ENCODE assay signal across 21 mouse cellular contexts in the genomic region with DNA sequence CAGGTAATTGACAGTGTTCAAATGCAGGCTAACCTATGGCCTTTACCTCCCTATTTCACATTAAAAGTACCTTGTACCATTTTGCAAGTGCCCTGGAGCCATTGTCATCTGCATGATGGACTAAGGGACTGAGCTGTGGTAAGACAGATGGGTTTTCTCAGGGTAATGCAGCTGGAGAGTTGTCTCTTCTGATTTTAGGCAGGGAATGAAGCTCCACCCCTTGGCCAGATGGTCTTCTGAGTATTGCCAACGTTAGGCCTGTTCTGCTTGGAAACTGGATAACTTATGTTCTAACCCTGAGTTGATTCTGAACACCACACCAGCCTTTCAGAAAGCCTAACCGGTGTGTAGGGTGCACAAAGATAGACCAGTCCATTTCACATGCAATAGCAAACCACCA.
"Had no signal": no experiment of that assay in that cellular context is flagged by ENCODE, and none has a peak within 500 bp of the region (broad histone marks: within the 10 kb centered on the region; RNA-seq: fewer than 3 reads in every experiment).

No protein-coding gene starts in this region.

- H3K4me1 ChIP-seq: limb, embryonic 12.5 days; limb, embryonic 15.5 days; liver, embryonic 12.5 days; liver, embryonic 15.5 days; lung, embryonic 15.5 days had no signal

- H3K4me3 ChIP-seq: limb, embryonic 12.5 days; limb, embryonic 15.5 days; liver, embryonic 12.5 days; liver, embryonic 15.5 days; lung, embryonic 15.5 days; midbrain, embryonic 12.5 days; myocyte; neural tube, embryonic 13.5 days; stomach, embryonic 15.5 days had no signal

- H3K36me3 ChIP-seq: limb, embryonic 12.5 days; limb, embryonic 15.5 days; liver, embryonic 12.5 days; liver, embryonic 15.5 days; lung, embryonic 15.5 days; midbrain, embryonic 12.5 days; neural tube, embryonic 13.5 days; stomach, embryonic 15.5 days had no signal

- ATAC-seq: intestine, embryonic 16.5 days; liver, embryonic 12.5 days; midbrain, embryonic 16.5 days had no signal

- H3K4me2 ChIP-seq: limb, embryonic 12.5 days; limb, embryonic 15.5 days; liver, embryonic 12.5 days; liver, embryonic 15.5 days; lung, embryonic 15.5 days; midbrain, embryonic 12.5 days; neural tube, embryonic 13.5 days; stomach, embryonic 15.5 days had no signal

- DNase-seq: kidney, adult 18-20 months; kidney, adult 9 months; kidney, postnatal 14 days; kidney, postnatal 4 days; left cerebral cortex, postnatal 4 days; lung, postnatal 10 days; right cerebral cortex, postnatal 25 days; spleen, adult 18-20 months; thymus, postnatal 25 days had no signal

- H3K27ac ChIP-seq: limb, embryonic 12.5 days; limb, embryonic 15.5 days; liver, embryonic 12.5 days; liver, embryonic 15.5 days; lung, embryonic 15.5 days; macrophage; midbrain, embryonic 12.5 days; neural tube, embryonic 13.5 days; stomach, embryonic 15.5 days had no signal

- H3K9ac ChIP-seq: limb, embryonic 12.5 days; limb, embryonic 15.5 days; liver, embryonic 12.5 days; liver, embryonic 15.5 days; lung, embryonic 15.5 days; midbrain, embryonic 12.5 days; neural tube, embryonic 13.5 days; stomach, embryonic 15.5 days had no signal

- H3K27me3 ChIP-seq: limb, embryonic 12.5 days; limb, embryonic 15.5 days; liver, embryonic 12.5 days; liver, embryonic 15.5 days; lung, embryonic 15.5 days; midbrain, embryonic 12.5 days; neural tube, embryonic 13.5 days; stomach, embryonic 15.5 days had no signal

- H3K9me3 ChIP-seq: limb, embryonic 12.5 days; limb, embryonic 15.5 days; liver, embryonic 12.5 days; liver, embryonic 15.5 days; lung, embryonic 15.5 days; midbrain, embryonic 12.5 days; neural tube, embryonic 13.5 days; stomach, embryonic 15.5 days had no signal
